Mouse (Mus musculus) midbrain, embryonic 14.5 days (tissue): Measurements from ENCODE around the gene Amacr. TPM values are rescaled to one million over a fixed set of nuclear protein-coding genes. Genes with fewer than 3 reads are reported as not detected.

Experiments used
- ATAC-seq: fragments of 200-750 bp; cut with Nextera tagmentation; 2 replicates; pipeline ENCODE4 v1.8.0; 2017; ENCODE audit warnings: moderate number of reproducible peaks, moderate library complexity; ENCODE audit not compliant: low FRiP score, low TSS enrichment
- DNase-seq: peaks from one replicate; pipeline ENCODE4 v3.0.0-alpha.2; 2015
- H3K27ac ChIP-seq: fragments of 300-500 bp; sonication (generic); replicated peaks from 2 replicates; pipeline ENCODE4 v1.5.1; 2014; ENCODE audit warnings: mild to moderate bottlenecking, low read depth, low read length, moderate library complexity
- H3K27me3 ChIP-seq: fragments of 300-500 bp; sonication (generic); 2 replicates; pipeline ENCODE4 v1.6.1; 2014; ENCODE audit warnings: low read length, control low read depth, mixed read lengths; ENCODE audit not compliant: control insufficient read depth, insufficient read depth
- H3K36me3 ChIP-seq: fragments of 300-500 bp; sonication (generic); 2 replicates; pipeline ENCODE4 v1.6.1; 2014; ENCODE audit warnings: low read length, control low read depth; ENCODE audit not compliant: control insufficient read depth, insufficient read depth
- H3K4me1 ChIP-seq: fragments of 300-500 bp; sonication (generic); 2 replicates; pipeline ENCODE4 v1.6.1; 2014; ENCODE audit warnings: mild to moderate bottlenecking, antibody characterized with exemption, low read length, control low read depth; ENCODE audit not compliant: control insufficient read depth, insufficient read depth
- H3K4me2 ChIP-seq: fragments of 300-500 bp; sonication (generic); 2 replicates; pipeline ENCODE4 v1.6.1; 2014; ENCODE audit warnings: mild to moderate bottlenecking, low read length, moderate library complexity
- H3K4me3 ChIP-seq: fragments of 300-500 bp; sonication (generic); replicated peaks from 2 replicates; pipeline ENCODE4 v1.5.1; 2014; ENCODE audit warnings: low read depth, low read length
- H3K9ac ChIP-seq: fragments of 300-500 bp; sonication (generic); replicated peaks from 2 replicates; pipeline ENCODE4 v1.6.1; 2014; ENCODE audit warnings: mild to moderate bottlenecking, low read length, moderate library complexity
- H3K9me3 ChIP-seq: fragments of 300-500 bp; sonication (generic); 2 replicates; pipeline ENCODE4 v1.6.1; 2016; ENCODE audit warnings: low read length, control low read depth, mixed read lengths; ENCODE audit not compliant: control insufficient read depth
- WGBS: fragments of 180-500 bp; shearing (Covaris S2); extraction: QIAGEN DNeasy Blood & Tissue Kit; methylation state at CpG from one replicate; pipeline ENCODE4 v1.1.7; 2014; 5-methylcytosine and 5-hydroxymethylcytosine counted together
- polyA plus RNA-seq: library from polyadenylated mRNA; unstranded; fragments of >200 nt; fragmentation: Nextera tagmentation; extraction: Ambion mirVana; gene quantifications from 2 replicates; pipeline ENCODE4 v1.2.1, GENCODE M21; 2014

The Amacr gene
- polyA plus RNA-seq, 1 experiment from 2014 or later = 11.1 TPM

GRCm38 (mm10) chr15:10954381-10955016 lies 27.1 kb upstream of the Amacr start:
- 93% methylated on average over 6 of the region's 6 CpGs for WGBS
- Histone ChIP-seq H3K4me2 (no peak overlapping the region), H3K27ac (no peak overlapping the region), H3K9ac (no peak overlapping the region), H3K36me3 (no peaks in the 10 kb centered on the region), H3K9me3 (no peaks in the 10 kb centered on the region), H3K4me3 (no peak overlapping the region), H3K27me3 (no peaks in the 10 kb centered on the region), H3K4me1 (no peaks in the 10 kb centered on the region)
- no peak for ATAC-seq
- no peak for DNase-seq

- H3K4me2 ChIP-seq = no peak overlapping the region
- WGBS = 83% methylated on average over 5 of the region's 5 CpGs
These were observed 26.4 kb upstream of the Amacr start for GRCm38 (mm10) chr15:10955156-10955555.

DNA sequence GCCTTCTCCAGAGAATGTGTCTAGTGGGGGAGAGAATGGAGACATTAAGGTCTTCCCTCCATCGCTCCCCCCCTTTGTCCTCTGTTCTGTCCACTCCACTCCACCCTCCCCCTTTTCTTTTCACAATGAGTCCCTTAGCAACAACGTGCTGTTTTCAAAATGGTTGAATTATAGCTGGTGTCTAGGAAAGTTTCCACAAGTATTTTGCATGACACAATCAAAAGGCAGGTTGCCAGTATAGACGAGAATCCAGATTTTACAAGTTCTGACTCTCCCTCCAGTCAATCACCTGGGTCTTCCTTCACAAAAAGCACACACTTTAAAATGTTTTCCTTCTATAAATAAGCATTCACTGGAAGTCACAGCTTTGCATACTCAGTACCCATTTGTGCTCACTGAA lies 24.9 kb upstream of the Amacr start:
- Histone ChIP-seq H3K9me3 (no peaks in the 10 kb centered on the region), H3K27ac (no peak overlapping the region), H3K4me2 (no peak overlapping the region), H3K9ac (no peak overlapping the region), H3K4me3 (no peak overlapping the region), H3K4me1 (no peaks in the 10 kb centered on the region), H3K36me3 (no peaks in the 10 kb centered on the region), H3K27me3 (no peaks in the 10 kb centered on the region)
- 39% methylated on average over 3 of the region's 3 CpGs for WGBS
- DNase-seq (no peak), ATAC-seq (no peak)

More at GRCm38 (mm10) chr15:10955156-10955555, 26.4 kb upstream of the Amacr start:
- no peaks in the 10 kb centered on the region for H3K36me3 ChIP-seq
- H3K4me1 ChIP-seq = no peaks in the 10 kb centered on the region
- DNase-seq = no peak
- no peaks in the 10 kb centered on the region for H3K9me3 ChIP-seq
- H3K4me3 ChIP-seq = no peak overlapping the region
- no peak overlapping the region for H3K9ac ChIP-seq
- H3K27me3 ChIP-seq = no peaks in the 10 kb centered on the region
- no peak for ATAC-seq
- H3K27ac ChIP-seq = no peak overlapping the region

DNA sequence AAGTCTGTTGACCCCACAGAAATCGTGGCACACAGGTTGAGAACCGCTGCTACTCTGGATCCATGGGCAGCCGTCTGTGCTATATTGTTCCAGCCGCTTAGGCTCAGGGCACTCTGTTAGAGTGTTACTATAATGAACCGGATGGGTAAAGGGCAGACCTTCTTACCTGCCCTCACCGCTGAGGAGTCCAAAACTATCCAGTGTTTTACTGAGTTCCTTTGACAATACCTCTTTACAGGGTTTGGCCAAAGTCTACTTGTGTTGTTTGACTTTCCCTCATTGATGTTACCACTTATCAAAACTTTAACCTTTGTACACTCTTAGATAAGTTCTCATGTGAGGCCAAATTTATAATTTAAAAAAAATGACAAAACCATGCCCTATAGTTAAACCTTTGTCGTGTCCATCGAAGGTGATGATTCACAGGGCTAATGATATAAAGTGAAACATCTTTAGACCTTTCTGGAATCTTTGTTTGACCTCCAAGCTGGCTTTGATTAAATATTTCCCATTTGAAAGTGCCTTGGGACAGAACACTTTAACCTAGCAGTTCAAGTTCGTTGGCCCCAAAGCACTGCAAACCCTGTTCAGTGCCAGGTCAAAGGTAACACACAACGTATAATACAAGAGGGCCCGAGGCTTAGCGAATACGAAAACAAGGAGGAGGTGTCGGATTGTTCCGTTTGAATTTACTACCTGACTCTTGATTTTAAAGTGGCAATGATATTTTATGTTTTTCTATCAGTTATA lies 22.1 kb upstream of the Amacr start:
- Histone ChIP-seq H3K36me3 (no peaks in the 10 kb centered on the region), H3K4me2 (no peak overlapping the region), H3K27me3 (no peaks in the 10 kb centered on the region), H3K9me3 (no peaks in the 10 kb centered on the region), H3K4me3 (no peak overlapping the region), H3K4me1 (no peaks in the 10 kb centered on the region), H3K27ac (no peak overlapping the region), H3K9ac (no peak overlapping the region)
- 92% methylated on average over 15 of the region's 15 CpGs for WGBS
- DNase-seq (no peak), ATAC-seq (no peak)

- H3K27ac ChIP-seq = no peak overlapping the region
- H3K9me3 ChIP-seq = no peaks in the 10 kb centered on the region
- ATAC-seq = no peak
- no peaks in the 10 kb centered on the region for H3K4me1 ChIP-seq
- 95% methylated on average over 5 of the region's 5 CpGs for WGBS
- H3K27me3 ChIP-seq = no peaks in the 10 kb centered on the region
- no peak overlapping the region for H3K4me3 ChIP-seq
- no peak for DNase-seq
- no peak overlapping the region for H3K4me2 ChIP-seq
- H3K36me3 ChIP-seq = no peaks in the 10 kb centered on the region
- H3K9ac ChIP-seq = no peak overlapping the region
These were observed 21.3 kb upstream of the Amacr start for GRCm38 (mm10) chr15:10960267-10960666.

GRCm38 (mm10) chr15:10962601-10963000 lies 19.0 kb upstream of the Amacr start:
- no peak overlapping the region for H3K4me2 ChIP-seq

DNA sequence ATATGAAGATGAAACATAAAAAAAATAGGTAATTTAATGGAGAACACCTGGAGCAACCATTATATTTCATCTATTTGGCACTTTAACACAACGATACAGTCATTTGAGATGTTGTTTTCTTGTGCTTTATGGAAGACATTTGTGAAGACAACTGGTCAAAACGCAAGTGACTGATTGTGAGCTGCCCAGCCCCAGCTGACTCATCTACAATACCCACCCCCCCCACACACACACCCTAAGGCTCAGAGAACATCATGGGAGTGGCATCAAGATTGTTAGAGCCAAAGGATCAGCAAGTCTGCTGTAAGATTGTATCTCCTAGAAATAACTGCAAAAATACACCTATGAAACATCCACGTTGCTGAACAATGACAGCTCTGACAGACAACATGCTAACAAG lies 12.1 kb upstream of the Amacr start:
- DNase-seq (no peak), ATAC-seq (no peak)
- Histone ChIP-seq H3K4me2 (no peak overlapping the region), H3K4me1 (no peaks in the 10 kb centered on the region), H3K27me3 (no peaks in the 10 kb centered on the region), H3K4me3 (no peak overlapping the region), H3K36me3 (no peaks in the 10 kb centered on the region), H3K27ac (no peak overlapping the region), H3K9ac (no peak overlapping the region), H3K9me3 (no peaks in the 10 kb centered on the region)
- 80% methylated on average over 3 of the region's 3 CpGs for WGBS

More at GRCm38 (mm10) chr15:10962601-10963000, 19.0 kb upstream of the Amacr start:
- ATAC-seq = no peak
- no peak overlapping the region for H3K27ac ChIP-seq
- no peaks in the 10 kb centered on the region for H3K27me3 ChIP-seq
- no peak overlapping the region for H3K4me3 ChIP-seq
- H3K9ac ChIP-seq = no peak overlapping the region
- H3K9me3 ChIP-seq = no peaks in the 10 kb centered on the region
- no peak for DNase-seq
- 89% methylated on average over 2 of the region's 2 CpGs for WGBS
- no peaks in the 10 kb centered on the region for H3K36me3 ChIP-seq
- no peaks in the 10 kb centered on the region for H3K4me1 ChIP-seq

GRCm38 (mm10) chr15:10970777-10971176 lies 10.8 kb upstream of the Amacr start:
- Histone ChIP-seq H3K4me1 (no peaks in the 10 kb centered on the region), H3K36me3 (no peaks in the 10 kb centered on the region), H3K4me2 (no peak overlapping the region), H3K27me3 (no peaks in the 10 kb centered on the region), H3K27ac (no peak overlapping the region), H3K9ac (no peak overlapping the region), H3K4me3 (no peak overlapping the region), H3K9me3 (no peaks in the 10 kb centered on the region)
- DNase-seq (no peak), ATAC-seq (no peak)
- 90% methylated on average over 5 of the region's 5 CpGs for WGBS

GRCm38 (mm10) chr15:10977151-10977550 lies 4.4 kb upstream of the Amacr start:
- Histone ChIP-seq H3K9ac (no peak overlapping the region), H3K4me2 (no peak overlapping the region), H3K4me3 (no peak overlapping the region), H3K27ac (no peak overlapping the region), H3K9me3 (no peaks in the 10 kb centered on the region), H3K4me1 (peaks cover 3% of the 10 kb centered on the region; the same call in 1 of the 2 replicates), H3K27me3 (no peaks in the 10 kb centered on the region), H3K36me3 (no peaks in the 10 kb centered on the region)
- DNase-seq (no peak), ATAC-seq (no peak)
